Mouse (Mus musculus) myocyte (in vitro differentiated cells): ENCODE results near the gene Lama5. TPM values are rescaled to one million over a fixed set of nuclear protein-coding genes. Genes with fewer than 3 reads are reported as not detected.

Experiments
- H3K27me3 ChIP-seq: one replicate; pipeline ENCODE4 v1.6.1; 2011; ENCODE audit not compliant: control insufficient read depth, insufficient read depth, insufficient read length
- H3K36me3 ChIP-seq: one replicate; pipeline ENCODE4 v1.6.1; 2011; ENCODE audit not compliant: control insufficient read depth, insufficient read depth
- H3K4me2 ChIP-seq: one replicate; pipeline ENCODE4 v1.6.1; 2011; ENCODE audit warnings: low read depth, control low read depth
- H3K4me3 ChIP-seq: one replicate; pipeline ENCODE4 v1.5.1; 2011; ENCODE audit warnings: mild to moderate bottlenecking, control low read depth, moderate library complexity
- H3K79me2 ChIP-seq: one replicate; pipeline ENCODE4 v1.6.1; 2011; ENCODE audit not compliant: control insufficient read depth, insufficient read depth
- H3ac ChIP-seq: one replicate; pipeline ENCODE4 v1.6.1; 2011; ENCODE audit not compliant: control insufficient read depth, insufficient read length
- CEBPB ChIP-seq: IDR thresholded peaks from 2 replicates; pipeline ENCODE4 v1.6.1; 2011; ENCODE audit warnings: mild to moderate bottlenecking, moderate library complexity; ENCODE audit not compliant: poor library complexity, insufficient read depth, severe bottlenecking
- E2F4 ChIP-seq: IDR thresholded peaks from one replicate; pipeline ENCODE4 v1.6.1; 2011; ENCODE audit warnings: mild to moderate bottlenecking, control low read depth, moderate library complexity; ENCODE audit not compliant: insufficient read depth
- MAX ChIP-seq: IDR thresholded peaks from one replicate; pipeline ENCODE4 v1.6.1; 2011; ENCODE audit warnings: low read depth, mild to moderate bottlenecking, control low read depth
- MYOD1 ChIP-seq, 3 experiments: IDR thresholded peaks; one replicate each; pipeline ENCODE4 v1.6.1; 2011; ENCODE audit warnings: control low read depth in 2 of 3, low read depth in 2 of 3, mild to moderate bottlenecking in 2 of 3, moderate library complexity in 1 of 3; ENCODE audit not compliant: insufficient read length in 2 of 3, control insufficient read depth in 1 of 3
- MYOG ChIP-seq, 3 experiments: IDR thresholded peaks; one replicate each; pipeline ENCODE4 v1.6.1; 2011; ENCODE audit warnings: control low read depth in 2 of 3, low read depth in 2 of 3, mild to moderate bottlenecking in 2 of 3; ENCODE audit not compliant: insufficient read length in 2 of 3, control insufficient read depth in 1 of 3, insufficient read depth in 1 of 3
- POLR2A ChIP-seq: IDR thresholded peaks from one replicate; pipeline ENCODE4 v1.6.1; 2011; ENCODE audit warnings: low read depth, mild to moderate bottlenecking, control low read depth, moderate library complexity; ENCODE audit not compliant: insufficient read length
- POLR2AphosphoS2 ChIP-seq: IDR thresholded peaks from one replicate; pipeline ENCODE4 v1.6.1; 2011; ENCODE audit warnings: low read depth, control low read depth; ENCODE audit not compliant: insufficient read length
- REST ChIP-seq: IDR thresholded peaks from one replicate; pipeline ENCODE4 v1.6.1; 2011; ENCODE audit warnings: mild to moderate bottlenecking, control low read depth, moderate library complexity; ENCODE audit not compliant: insufficient read depth, insufficient read length
- SRF ChIP-seq: IDR thresholded peaks from one replicate; pipeline ENCODE4 v1.6.1; 2011; ENCODE audit warnings: low read depth; ENCODE audit not compliant: control insufficient read depth, insufficient read length
- TCF12 ChIP-seq: IDR thresholded peaks from one replicate; pipeline ENCODE4 v1.6.1; 2011; ENCODE audit warnings: mild to moderate bottlenecking, control low read depth; ENCODE audit not compliant: poor library complexity, insufficient read depth, severe bottlenecking
- TCF3 ChIP-seq: IDR thresholded peaks from one replicate; pipeline ENCODE4 v1.6.1; 2011; ENCODE audit warnings: low read depth, control low read depth; ENCODE audit not compliant: insufficient read length
- USF1 ChIP-seq: IDR thresholded peaks from one replicate; pipeline ENCODE4 v1.6.1; 2011; ENCODE audit warnings: low read depth, mild to moderate bottlenecking, control low read depth, moderate library complexity
- polyA plus RNA-seq: library from polyadenylated mRNA; unstranded; fragments of >200 nt; fragmentation: generic; extraction: Trizol; gene quantifications from one replicate; pipeline ENCODE4 v1.2.1, GENCODE M21; 2012; ENCODE audit warnings: missing spikeins

Lama5 gene
- polyA plus RNA-seq, 1 experiment = 80.8 TPM

DNA sequence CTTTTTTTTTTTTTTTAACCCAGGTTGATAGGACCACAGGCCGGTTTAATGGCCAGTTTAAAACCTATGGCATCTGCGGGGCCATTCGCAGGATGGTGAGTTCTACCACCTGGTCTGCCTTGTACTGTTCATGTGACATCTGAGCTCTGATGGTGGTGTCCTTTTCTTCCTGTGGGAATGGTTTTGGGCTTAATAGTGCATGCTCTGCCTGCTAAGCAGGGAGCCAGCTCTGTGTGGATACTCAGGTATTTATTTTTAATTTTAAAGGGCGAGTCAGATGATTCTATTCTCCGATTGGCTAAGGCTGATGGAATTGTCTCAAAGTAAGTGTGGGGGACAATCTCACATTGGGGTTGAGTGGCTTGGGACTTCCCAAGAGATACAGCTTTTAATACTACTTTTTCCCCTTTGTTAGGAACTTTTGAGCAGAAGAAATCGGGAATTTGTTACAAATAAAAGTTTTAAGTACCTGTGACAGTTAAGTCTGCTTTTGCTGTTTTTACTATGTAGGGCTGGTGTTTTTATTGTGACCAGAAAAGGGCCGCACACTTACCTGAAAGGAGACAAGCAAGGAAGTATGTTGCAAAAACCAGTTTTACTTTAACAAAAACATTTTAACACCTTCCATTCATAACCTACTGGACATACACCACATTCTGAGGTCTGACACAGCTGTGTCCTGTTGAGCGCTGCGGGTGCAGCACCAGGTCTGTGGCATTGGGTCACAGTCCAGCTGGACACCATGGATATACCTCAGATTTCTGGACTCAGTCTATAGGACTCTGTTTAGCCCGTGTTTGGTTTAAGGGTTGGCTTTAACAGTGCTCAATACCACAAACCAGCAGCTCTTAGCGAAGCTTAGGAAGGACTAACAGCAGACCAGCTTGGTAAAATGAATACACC is 32.6 kb upstream of the Lama5 start:
- Histone ChIP-seq H3K4me3 (peak overlapping the region; percentile 85), H3K27me3 (no peaks in the 10 kb centered on the region), H3K79me2 (peaks cover 16% of the 10 kb centered on the region), H3ac (peak overlapping the region; percentile 48), H3K36me3 (peaks cover 6% of the 10 kb centered on the region), H3K4me2 (peak overlapping the region; percentile 95)
- TF ChIP-seq MAX = no peak
- TF ChIP-seq POLR2AphosphoS2 = peak; percentile 15
- no peak for TF ChIP-seq SRF
- no peak for TF ChIP-seq POLR2A
- no peak for TF ChIP-seq E2F4
- TF ChIP-seq TCF3 = no peak
- peak in 1 of 3 experiments; percentile 14 for TF ChIP-seq MYOD1 (IDR thresholded peaks at IDR 0.05; ENCODE audit: control insufficient read depth in 1 of 3, insufficient read length in 2 of 3, low read depth in 2 of 3)

DNA sequence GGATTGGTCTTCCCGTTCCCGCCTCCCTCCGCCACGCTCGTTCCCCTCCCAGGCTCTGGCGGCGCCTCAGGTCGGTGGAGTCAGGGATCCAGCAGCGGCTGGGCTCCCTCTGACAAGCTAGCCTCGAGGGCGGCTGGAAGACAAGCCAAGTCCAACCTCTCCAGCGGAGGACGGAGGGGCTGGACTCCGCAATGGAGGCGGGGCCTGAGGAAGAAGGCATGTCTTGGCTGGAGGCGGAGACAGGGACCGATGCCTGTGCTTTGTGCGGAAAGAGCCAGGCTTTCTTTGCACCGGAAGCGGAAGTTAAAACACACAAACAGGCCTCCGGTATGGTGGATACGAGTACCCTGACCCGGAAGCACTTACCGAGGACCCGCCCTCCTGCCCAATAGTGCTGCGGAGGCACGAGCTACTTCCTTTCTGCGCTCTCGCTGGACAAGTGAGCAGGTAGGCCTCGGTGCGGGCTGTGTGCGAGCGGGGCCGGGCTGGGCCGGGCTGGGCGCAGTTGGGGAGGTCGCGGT is 31.4 kb upstream of the Lama5 start, which contains the start of gene Rps21:
Gene Rps21 (plus strand): TSS at position 377 of the 521 bp plus-strand sequence.
- Histone ChIP-seq H3K4me3 (peak within 1 kb of the TSS; percentile 85), H3K4me2 (peak within 1 kb of the TSS; percentile 95), H3K79me2 (peaks cover 16% of the 10 kb centered on the region), H3K27me3 (no peaks in the 10 kb centered on the region), H3ac (peak within 1 kb of the TSS; percentile 48), H3K36me3 (peaks cover 6% of the 10 kb centered on the region)
- TF ChIP-seq MYOG (IDR thresholded peaks at IDR 0.05; ENCODE audit: control insufficient read depth in 1 of 3, insufficient read depth in 1 of 3, insufficient read length in 2 of 3, low read depth in 2 of 3) = peak in 1 of 3 experiments; percentile 12
- peak; percentile 83 for TF ChIP-seq POLR2A
- TF ChIP-seq POLR2AphosphoS2 = peak; percentile 90
- no peak for TF ChIP-seq CEBPB
- peak; percentile 49 for TF ChIP-seq REST

DNA sequence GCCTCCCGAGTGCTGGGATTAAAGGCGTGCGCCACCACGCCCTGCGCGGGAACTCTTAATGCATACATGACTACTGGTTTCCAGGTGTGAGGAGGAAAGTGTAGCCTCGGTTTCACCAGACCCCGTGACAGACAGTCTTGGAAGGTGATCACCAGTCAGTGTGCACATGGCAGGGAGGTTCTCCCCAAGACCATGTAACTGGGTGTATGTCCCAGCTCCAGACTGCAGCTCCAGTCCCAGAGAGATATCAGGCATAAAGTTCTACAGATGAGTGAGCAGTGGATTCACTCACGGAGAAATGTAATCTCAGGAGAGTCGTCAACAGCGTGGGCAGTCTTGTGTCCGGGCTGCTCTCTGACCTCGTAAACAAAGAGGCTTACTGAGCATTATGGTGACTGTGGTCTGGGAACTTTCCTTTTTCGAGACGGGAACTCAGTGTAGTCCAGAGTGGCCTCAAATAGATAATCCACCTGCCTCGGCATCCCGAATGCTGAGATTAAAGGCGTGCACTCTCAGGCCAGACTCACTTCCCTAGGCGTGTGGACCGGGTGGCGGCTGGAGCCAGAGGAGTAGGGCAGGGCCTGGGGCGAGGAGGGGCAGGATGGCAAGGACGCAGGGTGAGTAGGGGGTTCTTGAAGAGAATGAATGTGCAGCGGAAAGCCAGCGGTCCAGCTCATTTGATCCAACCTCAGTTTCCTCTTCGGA is 30.8 kb upstream of the Lama5 start:
- peak overlapping the region; percentile 87 for H3K4me2 ChIP-seq
- peak overlapping the region; percentile 85 for H3K4me3 ChIP-seq
- no peak for TF ChIP-seq SRF
- TF ChIP-seq TCF3 = no peak
- TF ChIP-seq POLR2AphosphoS2 = no peak
- H3K36me3 ChIP-seq = peaks cover 6% of the 10 kb centered on the region
- peaks cover 16% of the 10 kb centered on the region for H3K79me2 ChIP-seq
- peak overlapping the region; percentile 48 for H3ac ChIP-seq
- no peaks in the 10 kb centered on the region for H3K27me3 ChIP-seq

DNA sequence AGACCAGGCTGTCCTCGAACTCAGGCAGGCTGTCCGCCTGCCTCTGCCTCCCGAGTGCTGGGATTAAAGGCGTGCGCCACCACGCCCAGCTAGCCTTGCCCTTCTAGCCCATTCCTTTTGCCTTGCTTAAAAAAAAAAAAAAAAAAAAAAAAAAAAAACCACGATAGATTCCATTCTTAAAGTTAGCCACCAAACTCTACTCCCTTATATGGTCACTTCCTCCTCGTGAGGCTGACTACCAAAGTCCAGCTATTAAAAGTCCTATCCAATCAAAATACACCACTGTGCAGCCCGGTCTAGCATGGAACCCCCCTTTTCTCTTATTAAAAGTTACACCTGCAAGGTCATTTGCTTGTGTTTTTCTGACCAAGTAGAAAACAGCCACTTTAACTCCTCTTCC is 30.0 kb upstream of the Lama5 start:
- H3ac ChIP-seq = no peak overlapping the region
- peak overlapping the region; percentile 87 for H3K4me2 ChIP-seq
- peaks cover 16% of the 10 kb centered on the region for H3K79me2 ChIP-seq
- TF ChIP-seq MYOD1 (IDR thresholded peaks at IDR 0.05; ENCODE audit: control insufficient read depth in 1 of 3, insufficient read length in 2 of 3, low read depth in 2 of 3) (no peak), SRF (peak; percentile 68)
- H3K4me3 ChIP-seq = peak overlapping the region; percentile 85
- H3K27me3 ChIP-seq = no peaks in the 10 kb centered on the region
- H3K36me3 ChIP-seq = peaks cover 6% of the 10 kb centered on the region

DNA sequence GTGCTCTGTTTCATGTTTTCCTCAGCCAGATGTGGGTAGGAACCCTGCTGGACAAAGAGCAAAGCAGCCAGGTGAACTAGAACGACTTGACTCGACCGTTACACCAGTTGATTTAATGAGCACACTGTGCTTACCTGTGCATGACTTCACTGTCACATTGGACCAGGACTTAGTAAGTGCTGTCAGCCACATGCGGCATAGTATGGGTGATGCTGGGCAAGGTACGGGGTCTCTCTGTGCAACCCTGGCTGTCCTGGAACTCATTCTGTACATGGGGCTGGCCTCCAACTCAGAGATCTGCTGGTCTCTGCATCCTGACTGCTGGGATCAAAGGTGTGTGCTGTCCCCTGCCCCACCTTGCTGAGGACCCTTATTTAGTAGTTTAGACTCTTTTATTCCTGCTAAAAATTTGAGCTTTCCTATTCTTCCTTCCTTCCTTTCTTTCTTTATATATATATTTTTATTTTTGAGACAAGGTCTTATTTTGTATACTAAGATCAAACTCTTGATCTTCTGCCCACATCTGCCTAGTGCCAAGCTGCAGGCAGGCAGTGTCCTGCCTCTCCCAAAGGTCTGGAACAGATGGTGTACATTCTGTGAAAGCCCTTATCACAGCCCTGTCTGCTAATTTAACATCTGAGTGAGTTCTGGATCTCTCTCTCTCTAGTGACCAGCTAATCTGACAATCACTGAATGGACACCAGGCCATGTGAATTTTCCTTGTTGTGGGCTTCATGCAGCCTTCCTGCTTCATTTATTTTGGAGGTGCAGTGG is 29.0 kb upstream of the Lama5 start:
- TF ChIP-seq POLR2AphosphoS2 = no peak
- no peak for TF ChIP-seq MAX
- TF ChIP-seq SRF = no peak
- no peak for TF ChIP-seq MYOD1 (IDR thresholded peaks at IDR 0.05; ENCODE audit: control insufficient read depth in 1 of 3, insufficient read length in 2 of 3, low read depth in 2 of 3)
- TF ChIP-seq REST = no peak
- no peak for TF ChIP-seq TCF3
- no peak for TF ChIP-seq USF1
- TF ChIP-seq MYOG (IDR thresholded peaks at IDR 0.05; ENCODE audit: control insufficient read depth in 1 of 3, insufficient read depth in 1 of 3, insufficient read length in 2 of 3, low read depth in 2 of 3) = no peak
- no peak for TF ChIP-seq POLR2A
- TF ChIP-seq E2F4 = no peak
- no peak for TF ChIP-seq TCF12
- Histone ChIP-seq H3K4me2 (no peak overlapping the region), H3K4me3 (no peak overlapping the region), H3ac (no peak overlapping the region), H3K36me3 (peaks cover 6% of the 10 kb centered on the region), H3K27me3 (no peaks in the 10 kb centered on the region), H3K79me2 (peaks cover 16% of the 10 kb centered on the region)
